Mouse (Mus musculus): ENCODE data around the gene Dcaf17. TPM values are rescaled to one million over a fixed set of nuclear protein-coding genes. Genes with fewer than 3 reads are reported as not detected.

Dcaf17 gene
- total RNA-seq, 2 experiments from 2014 or later = 4.4 to 5.0 TPM

Other genes starting within 250 kb of the Dcaf17 start
- gene Tlk1, start 229.6 kb upstream of the Dcaf17 start, total RNA-seq (2021) = 10 to 100 TPM; 26.7 to 31.5 TPM
- 1 to 10 TPM; 5.6 to 6.0 TPM for gene Mettl8, start 255 bp downstream of the Dcaf17 start, total RNA-seq (2021)
- gene Cybrd1, start 62.6 kb downstream of the Dcaf17 start, total RNA-seq (2021) = 1 to 10 TPM; 1.9 to 2.0 TPM
- 10 to 100 TPM; 44.4 to 45.1 TPM for gene Dync1i2, start 156.4 kb downstream of the Dcaf17 start, total RNA-seq (2021)

Measured in gastrocnemius, postnatal 14 days (tissue).